Mouse (Mus musculus): ENCODE measurements around the gene Cox10. TPM values are rescaled to one million over a fixed set of nuclear protein-coding genes. Genes with fewer than 3 reads are reported as not detected.

Gene Cox10
- polyA plus RNA-seq, 1 experiment from 2014 or later = 42.7 TPM

DNA sequence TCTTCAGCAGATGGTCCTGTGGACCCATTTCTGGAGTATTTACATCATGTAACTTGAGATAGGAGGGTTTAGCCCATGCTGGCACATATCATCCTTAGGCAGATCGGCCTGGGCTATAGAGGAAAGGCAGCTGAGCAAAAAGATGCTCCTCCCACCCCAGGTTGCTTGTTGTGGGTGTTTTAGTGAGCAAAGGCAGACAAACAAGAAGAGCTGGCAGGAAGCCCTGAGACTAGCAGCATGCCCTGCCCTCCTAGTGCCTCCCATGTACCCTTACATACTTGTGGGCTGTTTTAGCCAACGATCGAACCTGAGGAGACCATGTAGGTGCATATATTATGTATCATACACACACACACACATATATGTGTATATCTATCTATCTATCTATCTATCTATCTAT lies 135.3 kb downstream of the Cox10 start:
- H3K27ac ChIP-seq (ENCODE audit: low read length) = no peak overlapping the region
- 92% methylated on average over 3 of the region's 3 CpGs for WGBS
- H3K4me2 ChIP-seq (ENCODE audit: low read depth, low read length) = no peak overlapping the region
- no peak for ATAC-seq (replicated peaks; ENCODE audit: extremely low read depth, insufficient read depth, low FRiP score)
- no peak overlapping the region for H3K4me3 ChIP-seq (ENCODE audit: low read length)
- H3K4me1 ChIP-seq (ENCODE audit: control insufficient read depth, insufficient read depth, low read length) = peaks cover 11% of the 10 kb centered on the region
- no peaks in the 10 kb centered on the region for H3K9me3 ChIP-seq (replicated peaks; ENCODE audit: control insufficient read depth, low read length)
- H3K36me3 ChIP-seq (ENCODE audit: control insufficient read depth, insufficient read depth) = no peaks in the 10 kb centered on the region
- H3K9ac ChIP-seq (ENCODE audit: low read length) = no peak overlapping the region
- H3K27me3 ChIP-seq (ENCODE audit: control insufficient read depth, insufficient read depth, low read length) = no peaks in the 10 kb centered on the region

DNA sequence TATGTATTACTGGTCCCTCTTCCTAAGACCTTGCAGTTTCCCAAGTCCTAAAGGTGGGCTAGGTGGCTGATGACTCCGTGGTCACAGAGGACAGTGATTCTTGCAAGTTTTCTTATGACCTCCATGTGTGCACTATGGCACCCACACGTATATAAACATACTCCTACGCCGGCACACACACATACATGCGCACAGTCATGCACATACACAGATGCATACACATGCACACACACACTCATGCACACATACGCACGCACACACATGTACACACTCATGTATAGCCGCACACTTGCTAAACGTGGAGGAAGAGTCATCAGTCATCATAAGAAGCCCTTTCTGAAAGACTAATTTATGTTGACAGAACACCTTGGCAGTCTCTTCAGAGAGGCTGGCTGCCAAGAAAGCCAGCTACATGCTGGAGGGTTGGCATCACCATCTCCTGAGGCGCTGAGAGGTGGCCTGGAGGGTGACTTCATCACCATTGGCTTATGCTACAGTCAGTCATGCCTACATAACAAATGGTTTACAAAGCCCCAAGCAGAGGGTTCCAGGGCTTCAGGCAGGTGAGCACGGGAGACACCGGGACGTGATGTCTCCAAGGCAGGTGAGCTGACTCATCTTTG lies 135.9 kb downstream of the Cox10 start:
- H3K4me1 ChIP-seq (ENCODE audit: control insufficient read depth, insufficient read depth, low read length) = peaks cover 11% of the 10 kb centered on the region
- no peak overlapping the region for H3K4me2 ChIP-seq (ENCODE audit: low read depth, low read length)
- no peak overlapping the region for H3K4me3 ChIP-seq (ENCODE audit: low read length)
- no peak overlapping the region for H3K27ac ChIP-seq (ENCODE audit: low read length)
- no peak overlapping the region for H3K9ac ChIP-seq (ENCODE audit: low read length)
- WGBS = 92% methylated on average over 13 of the region's 13 CpGs
- H3K36me3 ChIP-seq (ENCODE audit: control insufficient read depth, insufficient read depth) = no peaks in the 10 kb centered on the region
- no peaks in the 10 kb centered on the region for H3K9me3 ChIP-seq (replicated peaks; ENCODE audit: control insufficient read depth, low read length)
- no peak for ATAC-seq (replicated peaks; ENCODE audit: extremely low read depth, insufficient read depth, low FRiP score)
- H3K27me3 ChIP-seq (ENCODE audit: control insufficient read depth, insufficient read depth, low read length) = no peaks in the 10 kb centered on the region

DNA sequence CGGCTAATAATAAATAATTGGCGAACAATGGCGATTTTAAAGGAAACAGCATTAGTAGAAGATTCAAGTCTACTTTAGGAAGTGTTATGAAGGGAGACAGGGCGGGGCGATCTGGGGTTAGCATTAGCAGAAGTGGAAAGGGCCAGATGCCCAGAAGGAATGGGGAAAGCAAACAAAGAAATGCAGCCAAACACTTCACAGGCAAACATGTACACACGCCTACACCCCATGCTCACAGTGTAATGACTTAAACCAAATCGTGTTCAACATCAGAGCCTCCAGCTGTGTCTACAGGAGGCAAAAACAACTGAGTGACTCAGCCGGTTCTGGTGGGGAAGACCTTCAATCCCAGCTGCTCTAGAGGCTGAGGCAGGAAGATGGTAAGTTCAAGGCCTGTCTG lies 137.1 kb downstream of the Cox10 start:
- Histone ChIP-seq H3K4me2 (ENCODE audit: low read depth, low read length) (no peak overlapping the region), H3K9me3 (replicated peaks; ENCODE audit: control insufficient read depth, low read length) (no peaks in the 10 kb centered on the region), H3K27me3 (ENCODE audit: control insufficient read depth, insufficient read depth, low read length) (no peaks in the 10 kb centered on the region), H3K27ac (ENCODE audit: low read length) (no peak overlapping the region), H3K4me1 (ENCODE audit: control insufficient read depth, insufficient read depth, low read length) (peaks cover 7% of the 10 kb centered on the region), H3K36me3 (ENCODE audit: control insufficient read depth, insufficient read depth) (no peaks in the 10 kb centered on the region), H3K4me3 (ENCODE audit: low read length) (no peak overlapping the region), H3K9ac (ENCODE audit: low read length) (no peak overlapping the region)
- 72% methylated on average over 8 of the region's 8 CpGs for WGBS
- no peak for ATAC-seq (replicated peaks; ENCODE audit: extremely low read depth, insufficient read depth, low FRiP score)

DNA sequence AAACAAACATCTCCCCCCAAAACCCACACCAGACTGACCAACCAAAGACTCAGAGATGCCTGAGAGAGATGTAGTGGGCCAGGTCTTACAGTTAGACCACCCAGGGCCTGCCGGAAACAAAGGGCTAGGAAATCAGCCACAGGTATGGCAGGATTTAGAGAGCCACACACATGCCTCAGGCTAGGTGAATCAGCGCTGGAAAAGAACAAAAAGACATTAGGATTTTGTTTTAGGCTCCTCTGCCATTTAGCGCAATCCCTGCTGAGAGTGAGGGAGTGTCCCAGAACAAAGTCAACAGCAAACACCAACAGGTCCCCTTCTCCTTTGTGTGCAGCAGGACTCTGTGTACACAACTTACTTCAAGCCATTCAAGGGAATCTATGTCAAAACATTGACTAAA lies 142.6 kb downstream of the Cox10 start:
- H3K4me3 ChIP-seq (ENCODE audit: low read length) = no peak overlapping the region
- 51% methylated on average over 3 of the region's 3 CpGs for WGBS

DNA sequence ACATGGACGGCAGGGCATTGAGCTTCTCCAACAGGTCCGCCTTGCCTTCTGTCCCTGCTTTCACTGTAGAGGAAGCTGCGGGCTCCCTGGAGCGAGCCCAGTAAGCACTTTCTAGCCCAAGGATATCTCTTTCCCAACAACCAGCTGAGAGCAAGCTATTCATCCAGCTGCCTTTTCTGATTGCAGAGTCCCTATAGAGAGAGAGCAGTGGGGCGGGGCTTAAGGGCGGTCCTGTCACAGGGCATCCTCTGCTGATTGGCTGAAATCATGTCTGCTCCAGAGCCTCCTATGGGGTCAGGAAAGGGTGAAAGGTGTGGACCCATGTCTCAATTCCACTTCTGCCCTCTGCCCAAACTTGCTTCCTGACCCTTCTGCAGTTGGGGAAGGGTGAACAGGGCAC lies 152.4 kb downstream of the Cox10 start:
- H3K36me3 ChIP-seq (ENCODE audit: control insufficient read depth, insufficient read depth) = no peaks in the 10 kb centered on the region
- no peaks in the 10 kb centered on the region for H3K9me3 ChIP-seq (replicated peaks; ENCODE audit: control insufficient read depth, low read length)
- H3K27me3 ChIP-seq (ENCODE audit: control insufficient read depth, insufficient read depth, low read length) = peaks cover 36% of the 10 kb centered on the region
- H3K9ac ChIP-seq (ENCODE audit: low read length) = no peak overlapping the region
- no peak overlapping the region for H3K4me3 ChIP-seq (ENCODE audit: low read length)
- H3K4me2 ChIP-seq (ENCODE audit: low read depth, low read length) = no peak overlapping the region
- no peak overlapping the region for H3K27ac ChIP-seq (ENCODE audit: low read length)
- ATAC-seq (replicated peaks; ENCODE audit: extremely low read depth, insufficient read depth, low FRiP score) = no peak
- 72% methylated on average over 6 of the region's 6 CpGs for WGBS
- peaks cover 17% of the 10 kb centered on the region for H3K4me1 ChIP-seq (ENCODE audit: control insufficient read depth, insufficient read depth, low read length)

More for the DNA sequence above, 142.6 kb downstream of the Cox10 start:
- Histone ChIP-seq H3K27ac (ENCODE audit: low read length) (no peak overlapping the region), H3K9ac (ENCODE audit: low read length) (no peak overlapping the region), H3K4me2 (ENCODE audit: low read depth, low read length) (no peak overlapping the region), H3K36me3 (ENCODE audit: control insufficient read depth, insufficient read depth) (no peaks in the 10 kb centered on the region), H3K4me1 (ENCODE audit: control insufficient read depth, insufficient read depth, low read length) (no peaks in the 10 kb centered on the region), H3K27me3 (ENCODE audit: control insufficient read depth, insufficient read depth, low read length) (0 out of 2 replicates have a peak, but pooled peaks cover 8% of the 10 kb centered on the region), H3K9me3 (replicated peaks; ENCODE audit: control insufficient read depth, low read length) (no peaks in the 10 kb centered on the region)
- no peak for ATAC-seq (replicated peaks; ENCODE audit: extremely low read depth, insufficient read depth, low FRiP score)

DNA sequence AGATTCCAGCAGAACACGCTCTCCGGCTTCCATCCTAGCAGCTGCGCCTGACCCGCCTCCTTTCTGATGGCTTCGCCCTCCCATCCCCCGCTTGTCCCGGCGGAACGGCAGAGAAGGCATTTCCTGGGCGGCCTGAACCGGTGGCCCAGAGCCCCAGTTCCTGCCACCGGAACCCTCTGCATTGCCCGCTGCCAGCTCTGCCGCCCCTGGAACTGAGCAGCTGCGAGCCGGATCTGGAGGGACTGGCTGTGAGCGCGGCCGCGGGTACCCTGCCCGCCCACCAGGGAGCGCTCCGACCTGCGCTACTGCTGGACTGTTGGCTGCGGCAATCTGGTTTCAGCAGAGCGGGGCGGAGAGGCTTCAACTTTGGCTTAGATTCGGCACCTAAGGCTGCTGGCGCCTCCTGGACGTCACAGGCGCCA lies 154.1 kb downstream of the Cox10 start:
- H3K27ac ChIP-seq (ENCODE audit: low read length) = no peak overlapping the region
- H3K4me3 ChIP-seq (ENCODE audit: low read length) = peak overlapping the region; percentile 54
- under 1% methylated on average over 31 of the region's 31 CpGs for WGBS
- no peaks in the 10 kb centered on the region for H3K9me3 ChIP-seq (replicated peaks; ENCODE audit: control insufficient read depth, low read length)
- peaks cover 27% of the 10 kb centered on the region for H3K4me1 ChIP-seq (ENCODE audit: control insufficient read depth, insufficient read depth, low read length)
- H3K36me3 ChIP-seq (ENCODE audit: control insufficient read depth, insufficient read depth) = no peaks in the 10 kb centered on the region
- H3K27me3 ChIP-seq (ENCODE audit: control insufficient read depth, insufficient read depth, low read length) = peaks cover 46% of the 10 kb centered on the region
- H3K4me2 ChIP-seq (ENCODE audit: low read depth, low read length) = peak overlapping the region; percentile 77
- 0 out of 2 replicates have a peak, but pooled peaks have one; percentile 23 for ATAC-seq (replicated peaks; ENCODE audit: extremely low read depth, insufficient read depth, low FRiP score)
- H3K9ac ChIP-seq (ENCODE audit: low read length) = no peak overlapping the region

DNA sequence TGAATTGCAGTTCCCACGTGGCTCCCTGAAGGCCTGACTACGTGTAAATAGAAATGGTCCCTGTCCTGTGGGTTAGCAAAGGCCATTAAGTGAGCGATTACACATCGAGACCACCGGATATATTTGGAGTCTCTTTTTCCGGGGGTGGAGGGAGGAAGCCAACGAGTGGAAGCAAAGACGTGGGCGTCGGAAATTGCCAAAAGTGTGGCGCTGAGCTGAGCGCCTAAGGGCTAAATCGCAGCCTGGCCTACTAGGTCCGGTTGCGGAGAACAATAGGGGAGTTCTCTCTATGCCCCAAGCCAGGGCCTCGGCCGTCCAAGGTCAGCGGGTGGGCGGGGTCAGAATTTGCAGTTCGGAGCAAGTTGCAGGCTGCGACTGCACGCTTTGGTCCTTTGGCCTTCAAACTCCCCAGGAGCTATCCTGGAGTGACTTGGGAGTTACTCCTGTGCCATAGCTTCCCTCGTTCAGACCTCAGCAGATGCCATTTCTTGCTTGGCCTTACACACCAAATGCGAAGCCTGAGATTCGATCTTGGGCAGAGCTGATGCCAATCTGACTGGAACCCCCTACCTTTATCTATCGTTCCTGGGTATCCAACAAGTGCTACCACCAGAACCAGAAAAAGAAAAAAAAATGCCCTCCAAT lies 154.9 kb downstream of the Cox10 start:
- ATAC-seq (replicated peaks; ENCODE audit: extremely low read depth, insufficient read depth, low FRiP score) = no peak
- Histone ChIP-seq H3K9me3 (replicated peaks; ENCODE audit: control insufficient read depth, low read length) (no peaks in the 10 kb centered on the region), H3K4me1 (ENCODE audit: control insufficient read depth, insufficient read depth, low read length) (peaks cover 31% of the 10 kb centered on the region), H3K9ac (ENCODE audit: low read length) (no peak overlapping the region), H3K27ac (ENCODE audit: low read length) (no peak overlapping the region), H3K4me3 (ENCODE audit: low read length) (peak overlapping the region; percentile 46; the same call in 1 of the 2 replicates), H3K36me3 (ENCODE audit: control insufficient read depth, insufficient read depth) (no peaks in the 10 kb centered on the region), H3K4me2 (ENCODE audit: low read depth, low read length) (peak overlapping the region; percentile 72; the same call in 1 of the 2 replicates), H3K27me3 (ENCODE audit: control insufficient read depth, insufficient read depth, low read length) (peaks cover 52% of the 10 kb centered on the region)
- WGBS = 10% methylated on average over 26 of the region's 26 CpGs

DNA sequence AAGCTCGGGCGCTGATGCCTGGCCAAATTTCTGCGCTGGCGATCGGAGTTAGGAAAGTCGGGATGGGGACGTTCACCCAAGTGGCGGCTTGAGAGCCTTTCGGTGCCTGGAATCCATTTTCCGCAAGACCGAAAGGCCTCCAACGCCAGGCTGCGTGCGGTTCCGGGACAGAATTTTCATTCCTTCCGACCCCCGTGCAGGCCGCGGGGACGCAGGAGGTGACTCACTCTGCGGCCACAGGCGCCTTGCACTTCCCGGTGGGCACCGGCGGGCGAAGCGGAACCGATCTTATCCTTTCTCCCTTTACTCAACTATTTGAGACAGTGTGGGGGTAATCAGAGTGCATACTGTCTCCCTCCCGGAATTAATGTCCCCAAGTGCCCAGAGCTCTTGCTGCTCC lies 155.9 kb downstream of the Cox10 start:
- H3K4me1 ChIP-seq (ENCODE audit: control insufficient read depth, insufficient read depth, low read length) = peaks cover 31% of the 10 kb centered on the region
- H3K27ac ChIP-seq (ENCODE audit: low read length) = no peak overlapping the region
- ATAC-seq (replicated peaks; ENCODE audit: extremely low read depth, insufficient read depth, low FRiP score) = no peak
- H3K4me3 ChIP-seq (ENCODE audit: low read length) = peak overlapping the region; percentile 46
- H3K27me3 ChIP-seq (ENCODE audit: control insufficient read depth, insufficient read depth, low read length) = peaks cover 60% of the 10 kb centered on the region
- no peaks in the 10 kb centered on the region for H3K36me3 ChIP-seq (ENCODE audit: control insufficient read depth, insufficient read depth)
- under 1% methylated on average over 29 of the region's 29 CpGs for WGBS
- peak overlapping the region; percentile 72 for H3K4me2 ChIP-seq (ENCODE audit: low read depth, low read length)
- no peaks in the 10 kb centered on the region for H3K9me3 ChIP-seq (replicated peaks; ENCODE audit: control insufficient read depth, low read length)
- H3K9ac ChIP-seq (ENCODE audit: low read length) = peak overlapping the region; percentile 33; the same call in 1 of the 2 replicates

DNA sequence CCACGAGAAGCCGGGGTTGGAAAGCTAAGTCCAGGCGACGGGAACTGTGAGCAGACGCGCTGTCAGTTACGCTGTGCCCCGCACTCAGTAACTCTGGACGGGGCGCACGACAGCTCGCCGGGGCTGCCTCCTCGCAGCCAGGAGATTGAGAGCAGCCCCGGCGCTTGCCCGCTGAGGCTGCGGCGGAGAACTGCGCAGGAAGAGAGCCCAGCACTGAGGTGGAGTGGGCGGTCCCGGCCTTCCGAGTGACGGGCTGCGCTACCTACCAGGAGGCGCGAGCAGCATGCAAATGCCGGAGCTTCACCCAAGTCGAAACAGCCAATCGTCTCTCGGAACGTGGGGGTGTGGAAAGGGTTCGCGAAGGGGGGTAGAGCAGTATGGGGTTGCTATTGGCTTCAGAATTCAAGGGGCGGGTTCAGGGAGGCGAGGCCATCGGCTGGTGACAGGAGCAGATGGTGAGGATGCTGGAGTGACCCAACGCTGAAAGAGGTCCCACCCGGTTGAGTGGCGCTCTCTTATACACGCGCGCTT lies 157.1 kb downstream of the Cox10 start, which contains the start of gene Hs3st3b1:
TSS of gene Hs3st3b1 (minus strand) at position 200 of the 531 bp plus-strand sequence.
- ATAC-seq (replicated peaks; ENCODE audit: extremely low read depth, insufficient read depth, low FRiP score) = peak; percentile 94
- peak within 1 kb of the TSS; percentile 95 for H3K4me2 ChIP-seq (ENCODE audit: low read depth, low read length)
- peaks cover 31% of the 10 kb centered on the region for H3K4me1 ChIP-seq (ENCODE audit: control insufficient read depth, insufficient read depth, low read length)
- no peak within 1 kb of the TSS for H3K27ac ChIP-seq (ENCODE audit: low read length)
- WGBS = under 1% methylated on average over 43 of the region's 43 CpGs
- H3K9ac ChIP-seq (ENCODE audit: low read length) = peak within 1 kb of the TSS; percentile 71
- H3K4me3 ChIP-seq (ENCODE audit: low read length) = peak within 1 kb of the TSS; percentile 66
- no peaks in the 10 kb centered on the region for H3K9me3 ChIP-seq (replicated peaks; ENCODE audit: control insufficient read depth, low read length)
- H3K36me3 ChIP-seq (ENCODE audit: control insufficient read depth, insufficient read depth) = no peaks in the 10 kb centered on the region
- H3K27me3 ChIP-seq (ENCODE audit: control insufficient read depth, insufficient read depth, low read length) = peaks cover 66% of the 10 kb centered on the region
